Mouse (Mus musculus) erythroblast, embryonic 14.5 days (primary cell): ENCODE data around the gene Inafm1.

Experiments used
- GATA1 ChIP-seq: IDR thresholded peaks from 2 replicates; pipeline ENCODE4 v1.6.1; 2012; ENCODE audit warnings: low read length, inconsistent platforms, mixed read lengths
- TAL1 ChIP-seq: IDR thresholded peaks from 3 replicates; pipeline ENCODE4 v1.6.1; 2012; ENCODE audit warnings: low read length, inconsistent platforms, mixed read lengths

DNA sequence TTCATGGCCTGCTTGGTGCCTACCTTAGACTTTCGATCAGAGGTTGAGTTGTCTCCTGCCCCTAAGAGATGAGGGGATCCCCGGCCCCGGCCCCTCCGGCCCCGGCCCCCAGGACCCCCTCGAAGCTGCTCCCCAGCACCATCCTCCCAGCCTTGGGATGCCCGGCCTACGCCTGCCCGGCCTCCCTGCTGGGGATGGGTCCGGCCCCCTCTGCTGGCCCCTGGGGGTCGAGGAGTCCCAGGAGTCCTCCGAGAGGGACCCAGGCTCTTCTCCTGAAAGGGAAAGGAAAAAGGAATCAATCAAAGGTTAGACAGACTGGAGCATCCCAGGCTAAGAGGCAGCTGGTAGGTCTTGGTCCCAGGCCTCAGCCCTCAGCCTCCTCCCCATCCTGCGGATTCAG lies 8.9 kb upstream of the Inafm1 start:
- no peak for TF ChIP-seq GATA1
- no peak for TF ChIP-seq TAL1
